Mouse (Mus musculus) brain, embryonic 14.5 days (tissue): ENCODE results near the gene Nars2.

Source experiments
- CTCF ChIP-seq: fragments of 200-500 bp; IDR thresholded peaks from 2 replicates; pipeline ENCODE4 v1.5.1; 2012; ENCODE audit warnings: inconsistent platforms, mild to moderate bottlenecking, moderate library complexity, borderline replicate concordance; ENCODE audit not compliant: insufficient read depth, insufficient read length; ENCODE audit errors: extremely low read depth
- POLR2A ChIP-seq: fragments of 200-500 bp; IDR thresholded peaks from 2 replicates; pipeline ENCODE4 v1.6.1; 2012; ENCODE audit warnings: mild to moderate bottlenecking, inconsistent platforms, borderline replicate concordance; ENCODE audit not compliant: poor library complexity, insufficient read depth, insufficient read length, severe bottlenecking; ENCODE audit errors: extremely low read depth

DNA sequence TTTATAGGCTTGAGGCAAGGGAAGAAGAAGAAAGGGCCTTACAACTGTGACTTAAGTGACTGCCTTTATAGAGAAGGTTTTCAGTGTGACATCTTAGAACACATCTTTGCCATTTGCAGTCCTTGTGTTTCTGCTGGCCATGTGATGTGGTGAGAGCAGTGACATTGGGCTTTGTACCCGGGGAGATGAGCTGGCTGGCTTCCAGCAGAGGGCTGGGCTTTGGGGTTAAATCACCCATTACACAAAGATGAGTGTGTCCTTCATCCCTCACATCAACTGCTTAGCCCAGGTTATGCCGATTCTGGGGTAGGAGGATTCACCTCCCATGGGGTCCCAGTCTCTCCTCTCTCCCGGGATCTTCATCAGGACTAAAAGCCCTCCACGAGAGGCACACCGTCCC is 41.4 kb upstream of the Nars2 start:
- no peak for TF ChIP-seq POLR2A
- TF ChIP-seq CTCF = no peak
